Mouse (Mus musculus): Measurements from ENCODE around the gene BC028528. TPM values are rescaled to one million over a fixed set of nuclear protein-coding genes. Genes with fewer than 3 reads are reported as not detected.
A peak's percentile ranks its signal among the peaks of the same experiment; 100 is the strongest.

The BC028528 gene
- total and polyA plus RNA-seq, 3 experiments, result 7.4 to 13.6 TPM; not detected in 1

DNA sequence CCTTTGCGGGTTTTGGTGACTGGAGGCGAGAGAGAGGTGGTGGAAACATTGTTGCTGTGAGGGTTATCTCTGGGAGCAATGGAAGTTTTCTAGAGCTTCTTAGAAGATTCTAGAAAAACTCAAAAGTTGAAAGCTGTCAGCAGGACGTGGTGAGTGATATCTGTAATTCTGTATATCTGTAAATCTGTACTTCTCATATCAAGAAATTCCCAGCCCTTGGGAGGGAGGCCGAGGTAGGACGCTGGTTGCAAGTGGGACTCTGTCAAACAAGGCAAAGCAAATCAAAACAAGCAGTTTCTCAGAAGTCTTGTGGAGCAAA lies 38.6 kb upstream of the BC028528 start (continued):
- no peak for TF ChIP-seq TCF12 (IDR thresholded peaks at IDR 0.05; ENCODE audit: low read depth, low read length)
- TF ChIP-seq GATA1 (IDR thresholded peaks at IDR 0.05; ENCODE audit: low read depth, low read length), result peak; percentile 57
- no peak for TF ChIP-seq MEF2A (IDR thresholded peaks at IDR 0.05; ENCODE audit: extremely low read depth, insufficient replicate concordance, low read depth, low read length, poor library complexity, severe bottlenecking)

DNA sequence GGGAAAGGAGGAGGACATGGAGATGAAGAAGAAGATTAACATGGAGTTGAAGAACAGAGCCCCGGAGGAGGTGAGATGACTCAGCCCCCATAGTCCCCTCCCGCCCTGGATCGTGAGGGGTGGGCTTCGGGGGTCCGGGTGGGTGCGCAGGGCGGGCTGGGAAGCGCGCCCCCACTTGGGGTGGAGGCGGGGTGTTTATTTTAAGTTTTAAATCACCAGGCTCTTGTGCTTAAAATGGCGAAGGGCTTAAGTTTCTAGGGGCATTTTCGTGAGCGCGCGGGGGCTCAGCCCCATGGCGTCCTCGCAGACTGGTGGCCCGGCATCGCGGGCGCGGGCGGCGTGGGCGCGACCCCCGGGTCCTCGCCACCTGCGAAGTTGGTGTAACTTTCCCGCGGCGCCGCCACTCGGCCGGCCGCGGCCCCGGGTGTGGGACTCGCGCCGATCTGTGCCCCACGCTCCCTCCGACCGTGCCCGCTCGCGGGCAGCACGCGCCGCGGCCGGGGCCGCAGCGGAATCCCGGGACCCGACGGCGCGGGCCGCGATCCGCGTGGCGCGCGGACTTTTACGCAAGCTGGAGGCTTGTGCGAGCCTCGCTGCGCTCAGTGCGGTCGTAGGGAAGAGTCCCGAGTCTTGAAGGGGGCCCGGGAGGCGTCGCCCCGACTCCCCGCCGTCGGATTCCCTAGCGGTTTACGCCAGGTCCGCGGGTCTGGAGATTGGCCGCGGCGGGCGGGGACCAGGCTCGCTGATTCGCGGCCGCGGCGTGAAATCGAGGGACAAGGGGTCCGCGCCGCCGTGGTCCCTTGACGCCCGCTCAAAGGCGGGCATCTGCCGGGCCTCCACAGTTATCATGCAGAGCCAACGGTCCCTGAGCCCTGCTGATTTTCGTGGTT lies 38.0 kb upstream of the BC028528 start:
- peak overlapping the region; percentile 89 for H3K9ac ChIP-seq (ENCODE audit: control insufficient read depth, low read depth, low read length, poor library complexity, severe bottlenecking)
- no peaks in the 10 kb centered on the region for H3K27me3 ChIP-seq (ENCODE audit: control insufficient read depth in 1 of 2, insufficient read depth in 2 of 2, low read length in 2 of 2)
- no peaks in the 10 kb centered on the region for H3K9me3 ChIP-seq (replicated peaks; ENCODE audit: insufficient read depth, low read length)
- H3K4me1 ChIP-seq (ENCODE audit: control insufficient read depth in 1 of 2, insufficient read depth in 2 of 2, low read length in 2 of 2), result peaks cover 12 to 33% of the 10 kb centered on the region in 2 experiments
- H3K27ac ChIP-seq (ENCODE audit: control insufficient read depth, low read depth, low read length), result peak overlapping the region; percentile 85
- H3K79me2 ChIP-seq (ENCODE audit: control insufficient read depth, insufficient read depth, low read length, poor library complexity), result peaks cover 46% of the 10 kb centered on the region
- DNase-seq (ENCODE audit: low read depth, low spot score), result peak; percentile 80
- H3K36me3 ChIP-seq (ENCODE audit: control insufficient read depth in 1 of 2, insufficient read depth in 2 of 2, low read length in 2 of 2), result peaks cover 11 to 40% of the 10 kb centered on the region in 2 experiments
- TF ChIP-seq E2F4 (IDR thresholded peaks at IDR 0.05; ENCODE audit: borderline replicate concordance, low read depth, low read length) (0 out of 2 replicates have a peak, but pooled peaks have one; percentile 17), NELFE (IDR thresholded peaks at IDR 0.05; ENCODE audit: low read depth, low read length) (peak; percentile 38; the same call in 1 of the 2 replicates), CTCF (IDR thresholded peaks at IDR 0.05 in 2 of 3, conservative IDR thresholded peaks at IDR 0.05 in 1 of 3; ENCODE audit: control insufficient read depth in 1 of 3, insufficient read depth in 1 of 3, low read depth in 2 of 3, low read length in 3 of 3, poor library complexity in 1 of 3, severe bottlenecking in 1 of 3) (0 out of 6 replicates have a peak, but pooled peaks of 1 of the 3 experiments have one; percentile 1), MXI1 (IDR thresholded peaks at IDR 0.05; ENCODE audit: low read depth, low read length) (peak; percentile 48), KAT2A (conservative IDR thresholded peaks at IDR 0.05; ENCODE audit: low read depth, low read length) (no peak), MAX (IDR thresholded peaks at IDR 0.05; ENCODE audit: low read length) (peak; percentile 79), TAL1 (IDR thresholded peaks at IDR 0.05; ENCODE audit: low read length) (peak; percentile 54; the same call in 1 of the 2 replicates), POLR2A (IDR thresholded peaks at IDR 0.05; ENCODE audit: control insufficient read depth in 1 of 2, insufficient read depth in 1 of 2, low read depth in 1 of 2, low read length in 2 of 2, poor library complexity in 1 of 2) (peak in 1 of 2 experiments; percentile 40; a peak in 1 of 4 replicates), TBP (IDR thresholded peaks at IDR 0.05; ENCODE audit: low read depth, low read length) (no peak), MYB (IDR thresholded peaks at IDR 0.05; ENCODE audit: low read depth, low read length) (no peak), SIN3A (IDR thresholded peaks at IDR 0.05; ENCODE audit: low read length) (peak; percentile 37; the same call in 1 of the 2 replicates), ZNF384 (IDR thresholded peaks at IDR 0.05; ENCODE audit: low read depth, low read length) (no peak), ELF1 (IDR thresholded peaks at IDR 0.05; ENCODE audit: low read depth, low read length) (no peak), MAZ (IDR thresholded peaks at IDR 0.05; ENCODE audit: low read depth, low read length) (peak; percentile 44), UBTF (IDR thresholded peaks at IDR 0.05; ENCODE audit: borderline replicate concordance, insufficient read depth, low read depth, low read length) (peak; percentile 95; the same call in 1 of the 2 replicates), USF2 (IDR thresholded peaks at IDR 0.05; ENCODE audit: borderline replicate concordance in 1 of 2, insufficient read depth in 1 of 2, low read depth in 1 of 2, low read length in 2 of 2) (no peak), HCFC1 (IDR thresholded peaks at IDR 0.05; ENCODE audit: low read depth, low read length) (no peak), CHD1 (IDR thresholded peaks at IDR 0.05; ENCODE audit: low read depth, low read length) (peak; percentile 86; the same call in 1 of the 2 replicates), ZMIZ1 (IDR thresholded peaks at IDR 0.05; ENCODE audit: low read depth, low read length) (peak; percentile 62; the same call in 1 of the 2 replicates)
- H3K4me3 ChIP-seq (ENCODE audit: control insufficient read depth in 1 of 2, insufficient read depth in 1 of 2, low read depth in 2 of 2, low read length in 2 of 2), result peak overlapping the region; percentile 67 to 88
